Mouse (Mus musculus) lung, embryonic 14.5 days (tissue): ENCODE data around the gene Slc6a12. TPM values are rescaled to one million over a fixed set of nuclear protein-coding genes. Genes with fewer than 3 reads are reported as not detected.

Source experiments
- ATAC-seq: fragments of 200-750 bp; cut with Nextera tagmentation; 2 replicates; pipeline ENCODE4 v1.8.0; 2017; ENCODE audit warnings: mild to moderate bottlenecking, moderate TSS enrichment, moderate library complexity; ENCODE audit not compliant: insufficient read depth
- DNase-seq: peaks from one replicate; pipeline ENCODE4 v3.0.0-alpha.2; 2015
- H3K27ac ChIP-seq: fragments of 300-500 bp; sonication (generic); 2 replicates; pipeline ENCODE4 v1.5.1; 2014; ENCODE audit warnings: low read depth, mild to moderate bottlenecking, moderate library complexity
- H3K27me3 ChIP-seq: fragments of 300-500 bp; sonication (generic); 2 replicates; pipeline ENCODE4 v1.6.1; 2014; ENCODE audit warnings: low read length, control low read depth; ENCODE audit not compliant: insufficient read depth
- H3K36me3 ChIP-seq: fragments of 300-500 bp; sonication (generic); 2 replicates; pipeline ENCODE4 v1.6.1; 2014; ENCODE audit warnings: control low read depth; ENCODE audit not compliant: insufficient read depth
- H3K4me1 ChIP-seq: fragments of 300-500 bp; sonication (generic); 2 replicates; pipeline ENCODE4 v1.6.1; 2014; ENCODE audit warnings: antibody characterized with exemption, control low read depth; ENCODE audit not compliant: insufficient read depth
- H3K4me2 ChIP-seq: fragments of 300-500 bp; sonication (generic); 2 replicates; pipeline ENCODE4 v1.6.1; 2014; ENCODE audit warnings: mild to moderate bottlenecking
- H3K4me3 ChIP-seq: fragments of 300-500 bp; sonication (generic); 2 replicates; pipeline ENCODE4 v1.5.1; 2014; ENCODE audit warnings: low read depth, low read length
- H3K9ac ChIP-seq: fragments of 300-500 bp; sonication (generic); 2 replicates; pipeline ENCODE4 v1.6.1; 2014
- H3K9me3 ChIP-seq: fragments of 300-500 bp; sonication (generic); 2 replicates; pipeline ENCODE4 v1.6.1; 2016; ENCODE audit warnings: low read depth, low read length, control low read depth
- CTCF ChIP-seq: IDR thresholded peaks from 2 replicates; pipeline ENCODE4 v1.5.1; 2016; ENCODE audit warnings: antibody characterized with exemption, low read depth
- WGBS: fragments of 180-500 bp; shearing (Covaris S2); extraction: QIAGEN DNeasy Blood & Tissue Kit; methylation state at CpG from one replicate; pipeline ENCODE4 v1.1.7; 2014; 5-methylcytosine and 5-hydroxymethylcytosine counted together
- polyA plus RNA-seq: library from polyadenylated mRNA; unstranded; fragments of >200 nt; fragmentation: Nextera tagmentation; extraction: Ambion mirVana; gene quantifications from 2 replicates; pipeline ENCODE4 v1.2.1, GENCODE M21; 2014

The Slc6a12 gene
- polyA plus RNA-seq, 1 experiment from 2014 or later = not detected

- Histone ChIP-seq H3K9me3 (no peaks in the 10 kb centered on the region), H3K36me3 (no peaks in the 10 kb centered on the region), H3K4me1 (no peaks in the 10 kb centered on the region; the same call in 1 of the 2 replicates), H3K4me2 (no peak overlapping the region), H3K4me3 (no peak overlapping the region), H3K27me3 (no peaks in the 10 kb centered on the region), H3K27ac (no peak overlapping the region), H3K9ac (no peak overlapping the region)
- DNase-seq (no peak), ATAC-seq (no peak)
- 73% methylated on average over 3 of the region's 3 CpGs for WGBS
- no peak for TF ChIP-seq CTCF
These were observed 42.5 kb downstream of the Slc6a12 start for GRCm38 (mm10) chr6:121385397-121385796.

GRCm38 (mm10) chr6:121392610-121393252 is 49.9 kb downstream of the Slc6a12 start:
- Histone ChIP-seq H3K36me3 (no peaks in the 10 kb centered on the region), H3K4me1 (no peaks in the 10 kb centered on the region), H3K9me3 (no peaks in the 10 kb centered on the region), H3K27ac (no peak overlapping the region), H3K27me3 (no peaks in the 10 kb centered on the region), H3K9ac (no peak overlapping the region), H3K4me2 (no peak overlapping the region), H3K4me3 (no peak overlapping the region)
- TF ChIP-seq CTCF = no peak
- WGBS = 72% methylated on average over 4 of the region's 4 CpGs
- DNase-seq = no peak
- no peak for ATAC-seq

DNA sequence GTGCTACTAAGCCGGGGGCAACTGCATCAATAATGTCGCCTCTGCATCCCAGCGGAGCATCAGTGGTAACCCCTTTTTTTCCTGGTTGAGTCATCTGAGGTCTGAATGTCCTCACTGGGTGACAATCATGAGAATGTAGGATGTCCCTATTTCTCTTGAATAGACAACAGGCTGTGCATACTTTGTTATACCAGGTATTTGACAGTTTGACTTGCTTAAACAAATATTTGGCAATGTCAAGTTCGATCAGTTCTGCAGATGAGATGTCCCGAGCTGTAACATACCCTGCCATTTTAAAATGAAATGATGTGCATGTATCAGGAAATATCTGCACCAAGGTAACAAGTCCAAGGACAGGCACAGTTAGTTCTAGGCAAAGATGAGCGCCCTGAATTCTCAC is 58.3 kb downstream of the Slc6a12 start:
- ATAC-seq (no peak), DNase-seq (no peak)
- H3K27me3 ChIP-seq = no peaks in the 10 kb centered on the region
- no peak overlapping the region for H3K4me3 ChIP-seq
- no peaks in the 10 kb centered on the region for H3K9me3 ChIP-seq
- H3K9ac ChIP-seq = no peak overlapping the region
- H3K4me1 ChIP-seq = no peaks in the 10 kb centered on the region
- H3K36me3 ChIP-seq = no peaks in the 10 kb centered on the region
- H3K27ac ChIP-seq = no peak overlapping the region
- 77% methylated on average over 6 of the region's 6 CpGs for WGBS
- TF ChIP-seq CTCF = no peak
- H3K4me2 ChIP-seq = no peak overlapping the region

DNA sequence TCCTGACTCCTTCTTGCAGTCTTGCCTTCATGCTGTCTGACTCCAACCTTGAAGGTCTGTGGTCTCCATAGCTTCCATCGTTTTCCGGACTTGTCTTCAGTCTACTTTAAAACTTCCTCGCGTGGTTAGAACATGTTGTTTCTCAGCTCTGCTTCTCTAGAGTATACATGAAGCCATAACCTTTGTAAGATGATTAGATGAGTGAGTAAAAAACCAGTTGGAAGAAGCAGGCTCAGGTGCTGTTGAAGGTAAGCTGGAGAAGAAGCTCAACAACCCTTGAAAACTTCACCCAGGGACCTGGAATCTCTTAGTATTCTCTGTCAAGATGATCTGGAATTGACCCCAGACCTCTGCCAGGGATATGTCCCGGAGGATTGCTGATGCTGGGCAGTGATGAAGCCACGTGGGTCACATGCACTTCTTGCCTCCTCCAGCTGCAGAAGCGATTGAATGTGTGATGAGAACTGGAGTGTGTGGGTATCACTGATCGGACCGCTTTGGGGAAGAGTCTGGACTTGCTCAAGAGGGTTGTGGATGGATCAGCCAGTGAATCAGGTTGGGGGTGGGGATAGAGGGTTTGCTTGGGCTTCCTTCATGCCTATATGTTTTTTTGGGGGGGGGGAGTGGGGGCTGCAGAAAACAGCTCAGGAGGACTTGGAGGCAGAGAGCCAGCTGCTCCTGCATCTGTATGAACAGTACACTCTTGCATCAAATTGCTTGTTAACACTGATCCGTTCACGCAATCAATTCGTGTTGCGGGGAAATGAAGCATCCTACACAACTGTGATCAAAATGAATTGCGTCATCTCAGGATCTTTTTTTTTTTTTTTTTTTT is 59.2 kb downstream of the Slc6a12 start:
- Histone ChIP-seq H3K9ac (no peak overlapping the region), H3K36me3 (no peaks in the 10 kb centered on the region), H3K4me1 (no peaks in the 10 kb centered on the region), H3K9me3 (no peaks in the 10 kb centered on the region), H3K27me3 (no peaks in the 10 kb centered on the region), H3K27ac (no peak overlapping the region), H3K4me3 (no peak overlapping the region), H3K4me2 (no peak overlapping the region)
- ATAC-seq (no peak), DNase-seq (no peak)
- WGBS = 75% methylated on average over 14 of the region's 14 CpGs
- no peak for TF ChIP-seq CTCF

DNA sequence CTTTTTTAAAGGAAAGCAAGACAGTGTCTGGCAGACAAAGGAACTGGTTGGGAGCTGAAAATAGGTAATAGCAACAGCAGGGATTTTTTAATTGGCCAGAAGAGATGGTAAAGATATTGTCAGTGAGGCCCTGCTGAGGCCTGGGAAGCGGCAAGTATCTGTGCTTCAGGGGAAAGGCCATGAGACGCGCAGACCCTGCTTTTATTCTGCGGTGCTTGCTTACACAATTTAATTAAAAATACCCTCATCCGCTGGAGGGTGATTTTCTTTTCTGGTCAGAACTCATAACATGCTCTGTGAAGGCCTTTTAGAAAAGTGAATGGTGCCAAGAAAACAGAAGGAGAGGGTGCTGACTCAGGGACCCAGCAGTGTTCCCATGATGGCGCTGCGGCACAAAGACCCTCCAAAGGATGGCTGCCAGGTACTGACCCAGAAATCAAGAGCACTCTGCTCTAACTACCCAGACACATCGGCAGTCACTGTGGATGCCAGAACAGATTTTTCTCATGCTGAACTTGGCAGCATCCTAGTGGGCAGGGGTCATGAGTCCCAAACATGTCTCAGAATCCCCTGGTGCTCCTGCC is 59.9 kb downstream of the Slc6a12 start:
- no peaks in the 10 kb centered on the region for H3K36me3 ChIP-seq
- ATAC-seq (no peak), DNase-seq (no peak)
- 83% methylated on average over 8 of the region's 8 CpGs for WGBS
- no peak overlapping the region for H3K4me2 ChIP-seq
- H3K4me3 ChIP-seq = no peak overlapping the region
- H3K9ac ChIP-seq = no peak overlapping the region
- H3K9me3 ChIP-seq = no peaks in the 10 kb centered on the region
- no peaks in the 10 kb centered on the region for H3K27me3 ChIP-seq
- TF ChIP-seq CTCF = no peak
- no peaks in the 10 kb centered on the region for H3K4me1 ChIP-seq
- no peak overlapping the region for H3K27ac ChIP-seq

- H3K9ac ChIP-seq = no peak overlapping the region
- 88% methylated on average over 8 of the region's 8 CpGs for WGBS
- no peaks in the 10 kb centered on the region; the same call in 1 of the 2 replicates for H3K27me3 ChIP-seq
- no peak for DNase-seq
- no peak for TF ChIP-seq CTCF
- H3K36me3 ChIP-seq = no peaks in the 10 kb centered on the region
- no peaks in the 10 kb centered on the region for H3K4me1 ChIP-seq
- no peaks in the 10 kb centered on the region for H3K9me3 ChIP-seq
- no peak overlapping the region for H3K4me2 ChIP-seq
- ATAC-seq = no peak
- no peak overlapping the region for H3K4me3 ChIP-seq
- no peak overlapping the region for H3K27ac ChIP-seq
These were observed 62.4 kb downstream of the Slc6a12 start for GRCm38 (mm10) chr6:121405311-121405710.

- Histone ChIP-seq H3K4me3 (no peak overlapping the region), H3K36me3 (no peaks in the 10 kb centered on the region), H3K4me2 (no peak overlapping the region), H3K27me3 (peaks cover 12% of the 10 kb centered on the region), H3K27ac (no peak overlapping the region), H3K4me1 (0 out of 2 replicates have a peak, but pooled peaks cover 2% of the 10 kb centered on the region), H3K9me3 (no peaks in the 10 kb centered on the region), H3K9ac (no peak overlapping the region)
- ATAC-seq = no peak
- no peak for DNase-seq
- WGBS = 34% methylated on average over 5 of the region's 5 CpGs
- TF ChIP-seq CTCF = no peak
These were observed 64.7 kb downstream of the Slc6a12 start for GRCm38 (mm10) chr6:121407571-121408011.
